Mouse (Mus musculus): Measurements from ENCODE around the gene Prune2.

- TF ChIP-seq POLR2A (IDR thresholded peaks at IDR 0.05; ENCODE audit: control insufficient read depth in 1 of 2, insufficient read depth in 1 of 2, low read depth in 1 of 2, low read length in 2 of 2, poor library complexity in 1 of 2) (no peak), SMC3 (IDR thresholded peaks at IDR 0.05; ENCODE audit: low read depth, low read length) (no peak), ZNF384 (IDR thresholded peaks at IDR 0.05; ENCODE audit: low read depth, low read length) (no peak)
These were observed 203.8 kb downstream of the Prune2 start for GRCm38 (mm10) chr19:17159676-17160075.

Data from MEL (cell line).